Mouse (Mus musculus) activated CD4-positive, CD25-positive, alpha-beta regulatory T cell, adult 4 months (primary cell): Measurements from ENCODE around the gene Palm3. TPM values are rescaled to one million over a fixed set of nuclear protein-coding genes. Genes with fewer than 3 reads are reported as not detected.
A peak's percentile ranks its signal among the peaks of the same experiment; 100 is the strongest.
"Not testable (repeated sequence)": the region's sequence is repeated elsewhere in the genome, so short reads cannot be mapped to it uniquely, and the experiment has no call there.

Source experiments
- ATAC-seq: one replicate; pipeline ENCODE4 v1.8.0; 2017
- polyA plus RNA-seq, 2 experiments: library from polyadenylated mRNA; unstranded; fragments of 100-300 nt; shearing (Covaris generic); gene quantifications; one replicate each; pipeline ENCODE4 v1.2.1; 2017

Gene Palm3
- polyA plus RNA-seq = 1 to 10 TPM; 1.1 to 2.4 TPM

- ATAC-seq = no peak
These were observed at the start of gene Palm3 for GRCm38 (mm10) chr8:84021096-84021495. TSS of gene Palm3 (plus strand) at chr8:84021471.

- no peak for ATAC-seq
These were observed 49.6 kb upstream of the Palm3 start for GRCm38 (mm10) chr8:83971661-83972060.

- peak; percentile 99 for ATAC-seq
These were observed 48.8 kb upstream of the Palm3 start, which contains the start of gene Prkaca for GRCm38 (mm10) chr8:83972150-83973120. TSS of gene Prkaca (plus strand) at chr8:83972993.

- no peak for ATAC-seq
These were observed 47.9 kb upstream of the Palm3 start for GRCm38 (mm10) chr8:83973161-83974031.

- ATAC-seq = no peak
These were observed 46.8 kb upstream of the Palm3 start for GRCm38 (mm10) chr8:83974521-83974920.

GRCm38 (mm10) chr8:83976101-83976630 is 45.1 kb upstream of the Palm3 start:
- ATAC-seq = no peak

- no peak for ATAC-seq
These were observed 44.4 kb upstream of the Palm3 start for GRCm38 (mm10) chr8:83976779-83977350.

GRCm38 (mm10) chr8:83977646-83978045 is 43.6 kb upstream of the Palm3 start:
- no peak for ATAC-seq

- ATAC-seq = no peak
These were observed 43.1 kb upstream of the Palm3 start for GRCm38 (mm10) chr8:83978200-83978599.

- no peak for ATAC-seq
These were observed 41.0 kb upstream of the Palm3 start for GRCm38 (mm10) chr8:83980250-83980649.

- no peak for ATAC-seq
These were observed 40.4 kb upstream of the Palm3 start for GRCm38 (mm10) chr8:83980845-83981244.

- no peak for ATAC-seq
These were observed 39.7 kb upstream of the Palm3 start for GRCm38 (mm10) chr8:83981533-83981932.

- ATAC-seq = no peak
These were observed 38.8 kb upstream of the Palm3 start for GRCm38 (mm10) chr8:83982449-83982848.

- ATAC-seq = not testable (repeated sequence)
These were observed 38.0 kb upstream of the Palm3 start for GRCm38 (mm10) chr8:83983222-83983621.

- no peak for ATAC-seq
These were observed 32.0 kb upstream of the Palm3 start for GRCm38 (mm10) chr8:83989243-83989642.

GRCm38 (mm10) chr8:83990170-83990569 is 31.1 kb upstream of the Palm3 start:
- no peak for ATAC-seq

- no peak for ATAC-seq
These were observed 28.8 kb upstream of the Palm3 start for GRCm38 (mm10) chr8:83992488-83992887.

- ATAC-seq = no peak
These were observed 27.2 kb upstream of the Palm3 start for GRCm38 (mm10) chr8:83994030-83994429.

- ATAC-seq = no peak
These were observed 25.3 kb upstream of the Palm3 start for GRCm38 (mm10) chr8:83995973-83996372.

GRCm38 (mm10) chr8:83996567-83997505 is 24.4 kb upstream of the Palm3 start:
- peak; percentile 30 for ATAC-seq

- ATAC-seq = no peak
These were observed 23.6 kb upstream of the Palm3 start, which contains the start of gene Samd1 for GRCm38 (mm10) chr8:83997511-83998141. TSS of gene Samd1 (plus strand) at chr8:83997672.
